Mouse (Mus musculus) NIH3T3 (cell line): Measurements from ENCODE around the gene Morn3.

ENCODE experiments used
- DNase-seq: peaks from one replicate; pipeline ENCODE4 v3.0.0-alpha.2; 2012; ENCODE audit warnings: low read depth

Morn3 gene

GRCm38 (mm10) chr5:123060706-123061401 lies 14.0 kb upstream of the Morn3 start:
- DNase-seq: peak; percentile 82

DNA sequence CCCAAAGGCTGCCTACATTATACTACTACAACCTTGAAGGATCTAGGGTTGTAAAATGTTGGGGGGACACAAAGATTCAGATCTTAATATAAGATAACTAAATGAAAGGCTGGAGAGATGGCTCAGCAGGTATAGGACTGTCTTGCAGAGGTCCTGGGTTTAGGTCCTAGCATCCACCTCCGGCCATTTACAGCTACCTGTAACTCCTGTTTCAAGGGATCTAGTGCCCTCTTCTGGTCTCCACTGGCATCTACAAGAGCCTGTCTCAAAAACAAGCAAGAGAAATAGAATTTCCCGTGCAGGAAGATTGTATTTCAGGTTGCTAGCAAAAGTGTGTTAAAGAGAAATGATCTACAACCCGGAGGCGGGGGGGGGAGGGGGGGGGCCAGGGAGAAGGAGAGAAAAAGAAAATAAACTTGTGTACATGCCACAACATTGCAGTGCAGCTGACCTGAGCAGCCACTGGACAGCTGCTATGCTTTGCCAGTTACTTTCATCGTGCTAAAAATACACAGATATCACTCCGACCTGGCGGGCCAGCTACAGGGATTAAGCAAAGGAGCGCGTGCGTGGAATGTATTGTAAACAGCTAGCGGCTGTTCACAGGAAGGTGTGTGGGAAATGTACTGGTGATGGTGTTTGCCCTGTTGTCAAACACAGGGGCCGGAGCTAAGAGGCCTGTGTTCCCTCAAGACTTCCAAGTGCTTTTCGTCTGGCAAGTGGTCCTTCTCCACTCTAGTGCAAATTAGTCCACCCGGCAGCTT lies 13.1 kb upstream of the Morn3 start:
- peak; percentile 80 for DNase-seq

DNA sequence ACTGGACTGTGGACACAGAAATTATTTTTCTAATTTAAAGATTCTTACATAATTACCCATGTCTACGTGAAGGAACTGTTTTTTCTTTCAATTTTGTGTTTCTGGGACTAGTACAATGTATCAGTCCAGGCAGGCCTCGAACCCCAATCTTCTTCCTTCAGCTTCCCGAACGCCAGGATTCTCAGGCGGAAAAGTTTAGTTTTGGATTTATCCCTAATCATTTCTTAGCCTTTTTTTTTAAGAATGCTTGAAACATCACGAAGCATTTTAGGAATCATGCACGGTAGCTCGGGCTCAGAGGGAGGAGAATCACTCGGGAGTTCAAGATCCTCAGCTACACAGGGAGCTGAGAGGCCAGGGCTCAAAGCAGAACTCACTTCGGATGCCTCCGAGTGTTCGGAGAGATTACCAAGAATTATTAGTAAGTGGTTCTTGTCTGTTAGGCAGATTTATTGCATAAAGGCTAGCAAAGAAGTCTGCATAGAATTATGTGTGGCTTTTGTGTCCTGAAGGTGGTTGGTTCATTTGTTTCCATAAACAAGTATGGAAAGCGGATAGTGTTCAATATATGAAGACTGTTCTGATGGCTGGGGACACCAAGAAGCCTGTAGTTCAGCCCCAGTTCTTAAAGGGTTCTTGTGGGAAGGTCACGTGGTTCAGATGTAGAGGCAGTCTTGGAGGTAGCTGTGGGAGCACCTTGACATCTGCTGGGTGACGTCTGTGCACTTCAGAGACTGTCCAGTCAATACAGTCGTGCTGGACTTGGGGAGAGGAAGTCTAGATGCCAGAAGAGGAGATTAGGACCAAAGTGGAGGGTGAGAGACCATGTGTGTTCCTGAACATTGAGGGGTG lies 11.7 kb upstream of the Morn3 start:
- no peak for DNase-seq

DNA sequence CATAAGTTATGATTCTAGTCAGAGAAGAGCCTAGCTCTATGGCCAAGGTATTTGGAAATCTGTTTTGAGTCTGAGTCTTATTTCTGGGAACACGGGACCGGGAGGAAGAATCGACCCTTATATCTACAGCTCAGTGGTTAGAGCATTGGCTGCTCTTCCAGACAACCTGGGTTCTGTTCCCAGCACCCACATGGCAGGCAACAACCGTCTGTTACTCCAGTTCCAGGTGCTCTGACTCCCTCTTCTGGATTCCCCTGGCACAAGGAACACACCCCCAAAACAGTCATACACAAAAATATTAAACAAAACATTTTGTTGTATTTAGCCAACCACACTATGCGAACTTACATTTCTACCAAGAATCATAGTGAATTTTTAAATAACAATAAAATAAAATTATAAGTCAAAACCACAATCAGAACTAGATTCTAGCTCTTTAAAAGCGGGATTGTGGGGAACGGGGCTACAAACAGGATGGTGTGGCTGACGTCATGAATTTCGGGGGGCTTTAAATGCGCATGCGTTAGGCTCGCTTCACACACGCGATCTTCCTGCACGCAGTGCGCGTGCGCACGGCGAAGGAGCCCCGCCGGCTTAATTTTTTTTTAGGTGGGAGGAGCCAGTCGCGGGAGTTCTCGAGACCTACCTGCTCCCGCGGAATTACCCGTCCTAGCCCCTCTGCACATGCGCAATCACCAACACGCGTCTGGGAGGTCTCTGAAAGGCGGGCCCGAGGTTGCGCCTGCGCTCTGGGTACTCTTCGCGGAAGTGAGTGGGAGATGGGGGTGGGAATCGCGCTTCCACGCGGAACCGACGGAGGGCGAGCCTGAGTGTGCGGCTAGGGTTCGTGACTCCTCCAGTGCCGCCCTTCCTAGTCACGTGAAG lies 10.8 kb upstream of the Morn3 start:
- DNase-seq: peak; percentile 100

- no peak for DNase-seq
These were observed 4.9 kb upstream of the Morn3 start for GRCm38 (mm10) chr5:123051736-123052135.

GRCm38 (mm10) chr5:123050918-123051317 lies 4.1 kb upstream of the Morn3 start:
- peak; percentile 50 for DNase-seq

- DNase-seq: peak; percentile 30
These were observed 2.5 kb upstream of the Morn3 start for GRCm38 (mm10) chr5:123049271-123049670.

- DNase-seq: peak; percentile 88
These were observed 1.1 kb downstream of the Morn3 start for GRCm38 (mm10) chr5:123045561-123046295.

DNA sequence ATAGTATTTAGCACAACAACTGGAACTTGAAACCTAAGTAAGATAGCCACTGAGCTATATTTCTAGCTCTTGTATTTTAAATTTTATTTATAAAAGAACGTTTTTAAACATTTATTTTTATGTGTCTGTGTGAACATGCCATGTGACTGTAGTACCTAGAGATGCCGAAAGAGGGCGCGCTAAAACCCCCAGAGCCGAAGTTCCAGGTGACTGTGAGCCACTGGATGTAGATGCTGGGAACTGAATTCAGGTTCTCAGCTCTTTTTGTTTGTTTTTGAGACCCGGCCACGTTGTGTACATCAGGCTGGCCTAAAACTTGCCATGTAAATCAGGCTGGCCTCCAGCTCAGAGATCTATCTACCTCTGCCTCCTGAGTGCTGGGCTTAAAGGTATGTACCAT lies 3.0 kb downstream of the Morn3 start:
- DNase-seq: peak; percentile 64

DNA sequence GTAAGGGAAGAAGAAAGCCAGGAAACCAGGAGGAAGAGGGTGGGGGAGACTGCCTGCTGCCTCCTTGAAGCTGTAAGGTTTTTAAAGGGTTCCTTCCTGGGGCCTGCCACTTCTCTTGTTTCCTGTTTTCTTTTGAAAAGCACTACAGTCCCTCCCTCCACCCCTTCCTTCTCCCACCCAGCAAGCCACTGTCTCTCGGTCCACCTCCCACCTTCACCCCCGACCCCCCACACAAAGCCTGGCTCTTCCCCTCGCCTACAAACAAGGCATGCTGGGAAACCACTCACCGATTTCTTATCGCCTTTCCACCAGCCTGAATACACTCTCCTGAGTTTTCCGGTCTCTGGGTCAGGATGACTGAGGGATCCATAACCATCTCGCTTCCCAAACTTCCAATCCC lies 6.0 kb downstream of the Morn3 start:
- DNase-seq: no peak

DNA sequence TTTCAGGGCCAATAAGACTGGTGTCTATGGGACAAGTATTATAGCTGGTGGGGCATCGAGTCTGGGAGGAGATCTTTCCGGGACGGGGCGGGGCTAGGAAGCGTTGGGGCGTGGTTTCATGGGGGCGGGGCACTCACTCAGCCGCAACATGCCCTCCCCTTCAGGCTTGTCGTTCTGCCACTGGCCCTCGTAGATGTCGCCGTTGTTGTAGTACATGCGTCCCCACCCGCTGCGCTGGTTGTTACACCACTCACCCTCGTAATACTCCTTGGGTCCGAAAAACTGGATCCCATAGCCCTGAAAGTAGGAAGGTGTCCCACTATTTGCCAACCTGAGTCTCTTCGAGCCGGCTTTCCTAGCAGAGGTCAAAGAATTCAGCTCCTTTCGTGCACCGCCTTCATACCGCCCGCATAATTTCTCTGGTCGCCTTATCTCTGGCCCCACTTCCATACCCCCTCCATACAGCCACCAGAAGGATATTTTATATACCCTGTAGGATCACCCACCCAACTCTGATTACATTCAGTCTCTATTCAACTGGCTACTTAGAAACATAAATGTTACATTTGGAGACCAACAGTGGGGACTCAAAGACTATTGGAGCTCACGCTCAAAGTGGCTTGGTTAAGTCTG lies 7.6 kb downstream of the Morn3 start:
- no peak for DNase-seq

DNA sequence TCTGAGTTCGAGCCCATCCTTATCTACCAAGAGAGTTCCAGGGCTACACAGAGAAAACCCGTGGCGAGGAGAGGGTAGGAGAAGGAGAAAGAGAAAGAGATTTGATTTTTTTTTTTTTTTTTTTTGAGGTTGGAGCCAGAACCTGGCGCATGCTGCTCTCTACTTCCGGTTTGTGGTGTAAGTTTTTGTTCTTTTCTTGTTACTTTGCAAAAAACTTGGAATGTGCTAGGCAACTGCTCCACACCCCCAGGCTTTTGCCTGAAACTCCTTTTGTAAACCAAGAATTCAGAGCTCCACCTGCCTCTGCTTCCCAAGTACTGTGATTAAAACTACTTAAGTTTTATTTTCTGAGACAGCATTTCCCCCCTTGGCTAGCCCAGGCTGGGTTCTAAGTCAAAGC lies 8.7 kb downstream of the Morn3 start:
- no peak for DNase-seq

DNA sequence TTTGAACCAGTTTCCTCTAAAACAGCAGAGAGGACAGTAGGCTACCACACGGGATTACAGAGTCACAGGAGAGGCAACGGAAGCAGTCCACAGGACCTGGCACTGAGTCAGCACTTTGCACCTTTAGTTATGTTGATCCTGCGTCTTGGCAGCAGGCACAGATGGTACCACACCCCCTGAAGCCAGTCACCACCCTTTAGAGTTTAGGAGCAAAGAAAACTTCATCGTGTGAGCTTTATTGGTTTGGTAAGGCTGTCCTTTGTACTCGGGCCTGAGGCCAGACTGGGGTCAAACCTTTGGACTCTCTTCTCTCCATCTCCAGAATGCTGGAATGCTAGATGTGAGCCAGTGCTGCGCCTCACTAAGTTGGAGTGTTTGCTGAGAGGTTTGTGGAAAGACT lies 11.3 kb downstream of the Morn3 start:
- peak; percentile 51 for DNase-seq

GRCm38 (mm10) chr5:123035089-123035488 lies 11.7 kb downstream of the Morn3 start:
- DNase-seq: no peak

GRCm38 (mm10) chr5:123033646-123034160 lies 13.1 kb downstream of the Morn3 start:
- DNase-seq: no peak

GRCm38 (mm10) chr5:123031312-123031711 lies 15.5 kb downstream of the Morn3 start:
- no peak for DNase-seq

- DNase-seq: no peak
These were observed 17.1 kb downstream of the Morn3 start for GRCm38 (mm10) chr5:123029729-123030128.

- DNase-seq: peak; percentile 9
These were observed 19.4 kb downstream of the Morn3 start for GRCm38 (mm10) chr5:123027436-123027835.

- DNase-seq: no peak
These were observed 20.4 kb downstream of the Morn3 start for GRCm38 (mm10) chr5:123026414-123026813.

- peak; percentile 9 for DNase-seq
These were observed 21.7 kb downstream of the Morn3 start for GRCm38 (mm10) chr5:123024965-123025573.
